Mouse (Mus musculus) embryonic facial prominence, embryonic 10.5 days (tissue): ENCODE measurements around the gene Faap20. TPM values are rescaled to one million over a fixed set of nuclear protein-coding genes. Genes with fewer than 3 reads are reported as not detected.
"Not testable (repeated sequence)": the region's sequence is repeated elsewhere in the genome, so short reads cannot be mapped to it uniquely, and the experiment has no call there.

ENCODE experiments used
- DNase-seq: peaks from one replicate; pipeline ENCODE4 v3.0.0-alpha.2; 2017; ENCODE audit warnings: low spot score
- H3K27ac ChIP-seq: fragments of 300-500 bp; sonication (generic); replicated peaks from 2 replicates; pipeline ENCODE4 v1.5.1; 2016; ENCODE audit warnings: mild to moderate bottlenecking
- H3K27me3 ChIP-seq: fragments of 300-500 bp; sonication (generic); replicated peaks from 2 replicates; pipeline ENCODE4 v1.6.1; 2016; ENCODE audit warnings: low read depth, mild to moderate bottlenecking; ENCODE audit not compliant: poor library complexity, severe bottlenecking
- H3K36me3 ChIP-seq: fragments of 300-500 bp; sonication (generic); replicated peaks from 2 replicates; pipeline ENCODE4 v1.6.1; 2016; ENCODE audit warnings: mild to moderate bottlenecking, moderate library complexity
- H3K4me1 ChIP-seq: fragments of 300-500 bp; sonication (generic); 2 replicates; pipeline ENCODE4 v1.6.1; 2016
- H3K4me3 ChIP-seq: fragments of 300-500 bp; sonication (generic); 2 replicates; pipeline ENCODE4 v1.5.1; 2016; ENCODE audit warnings: mild to moderate bottlenecking, moderate library complexity
- H3K9me3 ChIP-seq: fragments of 300-500 bp; sonication (generic); 2 replicates; pipeline ENCODE4 v1.6.1; 2016; ENCODE audit warnings: mild to moderate bottlenecking
- WGBS: fragments of 180-500 bp; shearing (Covaris S2); methylation state at CpG from one replicate; pipeline ENCODE4 v1.1.7; 2016; 5-methylcytosine and 5-hydroxymethylcytosine counted together
- polyA plus RNA-seq: library from polyadenylated mRNA; unstranded; fragments of >200 nt; fragmentation: Nextera tagmentation; extraction: Ambion mirVana; gene quantifications from 2 replicates; pipeline ENCODE4 v1.2.1, GENCODE M21; 2016

Gene Faap20
- polyA plus RNA-seq, 1 experiment from 2014 or later, result 99.6 TPM

DNA sequence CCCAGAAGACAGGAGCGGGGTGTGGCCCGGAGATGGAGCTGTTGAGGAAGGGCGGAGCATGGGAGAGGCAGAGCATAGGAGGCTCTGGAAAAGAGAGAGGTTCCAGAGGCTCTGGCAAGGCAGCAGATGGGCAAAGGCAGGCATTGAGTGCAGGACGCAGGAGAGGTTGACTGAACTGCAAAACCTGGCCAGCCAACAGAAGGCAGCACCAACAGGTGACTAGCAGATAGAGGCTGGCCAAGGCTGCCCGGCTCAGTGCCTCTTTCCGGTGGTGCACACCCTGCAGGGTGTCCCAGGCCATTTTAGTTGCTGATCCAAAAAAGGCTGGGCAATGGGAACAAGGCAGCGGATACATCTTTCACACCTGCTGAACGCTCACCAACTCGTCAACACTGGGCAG, 7.8 kb upstream of the Faap20 start:
- H3K36me3 ChIP-seq, result no peaks in the 10 kb centered on the region
- no peaks in the 10 kb centered on the region for H3K9me3 ChIP-seq
- no peak for DNase-seq
- no peaks in the 10 kb centered on the region for H3K27me3 ChIP-seq
- H3K4me3 ChIP-seq, result no peak overlapping the region
- H3K27ac ChIP-seq, result no peak overlapping the region
- WGBS, result 85% methylated on average over 9 of the region's 9 CpGs
- peaks cover 21% of the 10 kb centered on the region for H3K4me1 ChIP-seq

- H3K4me3 ChIP-seq, result no peak overlapping the region
- no peaks in the 10 kb centered on the region for H3K27me3 ChIP-seq
- no peaks in the 10 kb centered on the region for H3K36me3 ChIP-seq
- peaks cover 16% of the 10 kb centered on the region for H3K4me1 ChIP-seq
- H3K27ac ChIP-seq, result no peak overlapping the region
- DNase-seq, result no peak
- WGBS, result 89% methylated on average over 5 of the region's 5 CpGs
- H3K9me3 ChIP-seq, result no peaks in the 10 kb centered on the region
Measured at GRCm38 (mm10) chr4:155242292-155242691, 7.3 kb upstream of the Faap20 start.

GRCm38 (mm10) chr4:155243233-155243632, 6.4 kb upstream of the Faap20 start:
- Histone ChIP-seq H3K27ac (no peak overlapping the region), H3K4me3 (no peak overlapping the region), H3K36me3 (no peaks in the 10 kb centered on the region), H3K9me3 (0 out of 2 replicates have a peak, but pooled peaks cover 2% of the 10 kb centered on the region), H3K4me1 (peaks cover 14% of the 10 kb centered on the region), H3K27me3 (no peaks in the 10 kb centered on the region)
- WGBS, result 88% methylated on average over 12 of the region's 12 CpGs
- DNase-seq, result no peak

GRCm38 (mm10) chr4:155245770-155246492, 3.7 kb upstream of the Faap20 start:
- peaks cover 30% of the 10 kb centered on the region for H3K4me1 ChIP-seq
- 67% methylated on average over 6 of the region's 6 CpGs for WGBS
- DNase-seq, result no peak
- 0 out of 2 replicates have a peak, but pooled peaks cover 2% of the 10 kb centered on the region for H3K9me3 ChIP-seq
- H3K27ac ChIP-seq, result peak overlapping the region; percentile 59
- no peaks in the 10 kb centered on the region for H3K27me3 ChIP-seq
- no peaks in the 10 kb centered on the region for H3K36me3 ChIP-seq
- H3K4me3 ChIP-seq, result no peak overlapping the region

DNA sequence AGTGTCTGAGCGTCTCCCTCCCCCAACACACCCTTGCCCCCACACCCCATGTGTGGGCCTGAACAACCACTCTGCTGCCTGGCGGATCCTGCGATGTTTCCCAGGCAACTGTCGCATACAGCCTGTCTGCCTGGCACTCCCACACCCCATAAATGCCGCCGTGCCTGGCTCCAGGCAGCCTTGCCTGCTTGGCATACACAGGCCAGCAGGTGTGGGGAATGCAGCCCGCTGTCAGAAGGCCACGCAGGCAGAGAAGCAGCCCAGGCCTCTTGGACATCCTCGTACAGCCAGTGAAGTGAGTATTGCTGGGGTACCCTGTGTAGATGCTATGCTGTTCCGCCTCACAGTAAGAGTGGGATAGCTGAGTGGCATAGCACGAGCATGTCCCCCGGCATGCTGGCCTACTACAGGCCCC, 2.9 kb upstream of the Faap20 start:
- peaks cover 38% of the 10 kb centered on the region for H3K4me1 ChIP-seq
- no peak overlapping the region for H3K4me3 ChIP-seq
- no peaks in the 10 kb centered on the region for H3K27me3 ChIP-seq
- H3K36me3 ChIP-seq, result no peaks in the 10 kb centered on the region
- DNase-seq, result no peak
- 0 out of 2 replicates have a peak, but pooled peaks cover 2% of the 10 kb centered on the region for H3K9me3 ChIP-seq
- peak overlapping the region; percentile 40 for H3K27ac ChIP-seq
- 88% methylated on average over 12 of the region's 12 CpGs for WGBS

DNA sequence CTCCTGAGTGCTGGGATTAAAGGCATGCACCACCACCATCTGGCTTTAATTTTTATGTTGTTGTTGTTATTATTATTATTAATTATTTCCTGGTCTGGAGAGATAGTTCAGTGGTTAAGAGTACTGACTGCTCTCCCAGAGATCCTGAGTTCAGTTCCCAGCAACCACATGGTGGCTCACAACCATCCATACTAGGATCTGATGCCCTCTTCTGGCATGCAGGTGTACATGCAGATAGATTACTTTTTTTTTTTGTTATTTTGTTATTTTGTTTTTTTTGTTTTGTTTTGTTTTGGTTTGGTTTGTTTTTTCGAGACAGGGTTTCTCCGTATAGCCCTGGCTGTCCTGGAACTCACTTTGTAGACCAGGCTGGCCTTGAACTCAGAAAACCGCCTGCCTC, 1.5 kb upstream of the Faap20 start:
- H3K4me3 ChIP-seq, H3K27ac ChIP-seq, DNase-seq, H3K27me3 ChIP-seq, H3K9me3 ChIP-seq: not testable (repeated sequence)
- 91% methylated on average over 3 of the region's 3 CpGs for WGBS
- Histone ChIP-seq H3K36me3 (peaks cover 12% of the 10 kb centered on the region), H3K4me1 (peaks cover 49% of the 10 kb centered on the region)

DNA sequence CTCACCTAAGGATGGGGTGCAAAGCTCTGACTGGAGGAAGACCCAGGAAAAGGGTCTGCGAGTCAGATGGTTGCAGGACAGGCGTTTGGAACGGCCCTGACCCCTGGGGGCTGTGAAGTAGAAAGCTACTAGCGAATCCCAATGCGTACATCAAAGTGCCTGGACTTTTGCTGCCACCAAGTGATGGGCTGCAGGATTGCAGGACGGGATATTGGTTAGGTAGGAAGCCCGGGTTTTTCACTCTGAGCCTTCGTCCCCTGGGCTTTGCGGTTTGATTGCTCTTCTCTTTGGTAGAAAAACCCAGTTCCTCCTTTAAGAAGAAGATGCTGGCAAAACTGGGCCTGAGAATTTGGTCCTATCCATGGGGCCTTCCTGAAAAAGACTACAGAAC, 350 bp upstream of the Faap20 start:
- under 1% methylated on average over 9 of the region's 9 CpGs for WGBS
- peak overlapping the region; percentile 73 for H3K4me3 ChIP-seq
- peak overlapping the region; percentile 96 for H3K27ac ChIP-seq
- no peaks in the 10 kb centered on the region for H3K27me3 ChIP-seq
- 0 out of 2 replicates have a peak, but pooled peaks cover 2% of the 10 kb centered on the region for H3K9me3 ChIP-seq
- H3K4me1 ChIP-seq, result peaks cover 49% of the 10 kb centered on the region
- peak; percentile 93 for DNase-seq
- peaks cover 24% of the 10 kb centered on the region for H3K36me3 ChIP-seq

GRCm38 (mm10) chr4:155250361-155251117, 937 bp downstream of the Faap20 start:
- H3K27me3 ChIP-seq, result no peaks in the 10 kb centered on the region
- H3K4me1 ChIP-seq, result peaks cover 47% of the 10 kb centered on the region
- H3K4me3 ChIP-seq, result peak overlapping the region; percentile 73
- peak overlapping the region; percentile 96 for H3K27ac ChIP-seq
- no peak for DNase-seq
- WGBS, result 12% methylated on average over 23 of the region's 23 CpGs
- 0 out of 2 replicates have a peak, but pooled peaks cover 2% of the 10 kb centered on the region for H3K9me3 ChIP-seq
- peaks cover 30% of the 10 kb centered on the region for H3K36me3 ChIP-seq

GRCm38 (mm10) chr4:155251147-155251546, 1.5 kb downstream of the Faap20 start:
- DNase-seq, result no peak
- Histone ChIP-seq H3K9me3 (0 out of 2 replicates have a peak, but pooled peaks cover 2% of the 10 kb centered on the region), H3K36me3 (peaks cover 36% of the 10 kb centered on the region), H3K27me3 (no peaks in the 10 kb centered on the region), H3K4me1 (peaks cover 41% of the 10 kb centered on the region), H3K4me3 (peak overlapping the region; percentile 73), H3K27ac (peak overlapping the region; percentile 96; the same call in 1 of the 2 replicates)
- WGBS, result 86% methylated on average over 3 of the region's 3 CpGs

GRCm38 (mm10) chr4:155252253-155252652, 2.7 kb downstream of the Faap20 start:
- H3K4me3 ChIP-seq, result no peak overlapping the region; the same call in 1 of the 2 replicates
- no peaks in the 10 kb centered on the region for H3K27me3 ChIP-seq
- 93% methylated on average over 6 of the region's 6 CpGs for WGBS
- no peak for DNase-seq
- peaks cover 46% of the 10 kb centered on the region for H3K36me3 ChIP-seq
- peaks cover 35% of the 10 kb centered on the region for H3K4me1 ChIP-seq
- H3K9me3 ChIP-seq, result 0 out of 2 replicates have a peak, but pooled peaks cover 2% of the 10 kb centered on the region
- H3K27ac ChIP-seq, result no peak overlapping the region

- Histone ChIP-seq H3K4me3 (no peak overlapping the region), H3K27me3 (no peaks in the 10 kb centered on the region), H3K27ac (no peak overlapping the region), H3K9me3 (peaks cover 3% of the 10 kb centered on the region; the same call in 1 of the 2 replicates), H3K4me1 (peaks cover 40% of the 10 kb centered on the region), H3K36me3 (peaks cover 16% of the 10 kb centered on the region)
- WGBS, result 86% methylated on average over 3 of the region's 3 CpGs
- no peak for DNase-seq
Measured at GRCm38 (mm10) chr4:155264521-155265321, 15.1 kb downstream of the Faap20 start.

DNA sequence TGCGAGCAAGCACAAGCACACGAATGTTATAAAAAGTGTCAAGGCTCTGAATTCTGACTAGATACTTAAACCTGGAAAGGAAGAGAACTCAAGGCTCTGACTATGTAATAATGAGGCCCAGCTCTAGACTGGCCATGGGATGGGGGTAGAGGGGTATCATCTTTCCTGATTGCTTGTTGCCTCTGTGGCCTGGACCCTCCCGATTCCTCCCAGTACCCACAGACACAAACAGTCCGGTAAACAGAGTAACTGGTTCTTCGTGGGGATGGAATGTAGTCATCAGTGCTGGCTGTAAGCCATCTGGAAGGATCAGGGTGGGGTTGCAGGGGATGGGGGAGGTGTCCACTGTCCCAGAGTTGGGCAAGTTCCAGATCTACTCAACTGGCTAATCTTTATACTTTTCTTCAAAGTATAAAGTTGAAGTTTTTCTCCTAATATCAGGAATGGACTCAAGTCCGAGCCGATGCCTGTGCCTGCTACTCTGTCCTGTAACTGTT, 17.5 kb downstream of the Faap20 start:
- WGBS, result 74% methylated on average over 7 of the region's 7 CpGs
- Histone ChIP-seq H3K27ac (peak overlapping the region; percentile 21; the same call in 1 of the 2 replicates), H3K36me3 (peaks cover 4% of the 10 kb centered on the region; the same call in 1 of the 2 replicates)

More for the DNA sequence above, 17.5 kb downstream of the Faap20 start:
- no peak for DNase-seq
- Histone ChIP-seq H3K4me3 (no peak overlapping the region), H3K27me3 (no peaks in the 10 kb centered on the region), H3K4me1 (peaks cover 40% of the 10 kb centered on the region), H3K9me3 (no peaks in the 10 kb centered on the region)
